Mouse (Mus musculus) left cerebral cortex, postnatal 36 days (tissue): ENCODE results near the gene Taf15. TPM values are rescaled to one million over a fixed set of nuclear protein-coding genes. Genes with fewer than 3 reads are reported as not detected.

Source experiments
- DNase-seq, 2 experiments: peaks; one replicate each; pipeline ENCODE4 v3.0.0; 2021 to 2022; ENCODE audit warnings: low spot score in 2 of 2, mixed read lengths in 1 of 2
- intact Hi-C: fragments of 180-260 bp; cut with DNase I; formaldehyde crosslinking; loops from one replicate; pipeline ENCODE4 v1.15.1; 2025
- total RNA-seq, 2 experiments: library from RNA; stranded (reverse); gene quantifications; 2 replicates each; pipeline ENCODE4 v1.2.3; 2021

Taf15 gene
- total RNA-seq, 2 experiments from 2014 or later = 44.2 to 72.7 TPM

GRCm38 (mm10) chr11:83454548-83454947 lies 18.3 kb upstream of the Taf15 start:
- intact Hi-C loops = no loop called here
- DNase-seq = no peak

DNA sequence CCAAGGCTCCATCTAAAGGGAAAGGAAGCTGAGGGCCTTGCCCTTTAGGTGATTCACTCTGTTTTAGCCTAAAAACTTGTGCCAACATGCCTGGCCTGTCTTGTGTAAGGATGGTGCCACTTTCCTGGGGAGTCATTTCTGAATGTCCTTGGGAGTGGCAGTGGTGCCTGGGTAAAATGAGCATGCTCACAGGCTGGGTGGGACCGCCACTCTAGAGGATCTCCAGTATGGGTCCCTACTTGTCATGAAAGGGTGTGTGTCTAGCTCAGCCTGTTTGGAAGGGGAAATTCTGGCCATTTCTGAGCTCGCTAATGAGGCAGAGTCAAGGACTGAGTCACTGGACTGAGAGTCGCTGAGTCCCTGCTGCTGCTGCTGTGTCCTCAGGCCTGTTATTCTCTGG lies 17.3 kb upstream of the Taf15 start:
- intact Hi-C loops = no loop called here
- no peak for DNase-seq

- intact Hi-C loops = no loop called here
- no peak for DNase-seq
Measured at GRCm38 (mm10) chr11:83457257-83457656, 15.6 kb upstream of the Taf15 start.

GRCm38 (mm10) chr11:83457912-83458601 lies 14.8 kb upstream of the Taf15 start:
- DNase-seq = no peak
- intact Hi-C loops = no loop called here

DNA sequence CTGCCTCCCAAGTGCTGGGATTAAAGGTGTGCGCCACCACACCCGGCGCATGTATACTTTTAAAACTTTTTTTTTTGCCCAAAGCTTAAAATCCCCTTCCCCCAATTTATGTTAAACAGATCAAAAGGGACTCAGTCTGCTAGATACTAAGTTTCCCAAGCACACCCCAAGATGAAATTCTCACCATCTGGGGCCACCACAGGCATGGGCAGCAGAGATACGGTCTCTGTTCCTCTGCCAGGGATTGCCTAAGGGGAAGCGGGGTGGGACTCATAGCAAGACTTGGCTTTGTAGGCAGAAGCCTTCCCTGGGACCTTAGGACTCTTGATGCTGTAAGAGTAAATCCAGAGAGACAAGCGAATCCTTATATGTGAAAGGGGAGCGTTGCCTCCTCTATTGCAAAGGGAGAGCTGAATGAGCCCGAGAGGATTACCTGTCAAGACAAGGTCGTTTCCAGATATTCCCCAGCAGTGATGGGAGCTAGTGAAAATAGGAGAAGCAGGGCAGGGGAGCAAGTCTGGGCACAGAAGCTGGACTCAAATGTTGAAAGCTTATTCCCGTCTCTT lies 11.3 kb upstream of the Taf15 start:
- peak in 1 of 2 experiments; percentile 2 for DNase-seq
- intact Hi-C loops = no loop called here

DNA sequence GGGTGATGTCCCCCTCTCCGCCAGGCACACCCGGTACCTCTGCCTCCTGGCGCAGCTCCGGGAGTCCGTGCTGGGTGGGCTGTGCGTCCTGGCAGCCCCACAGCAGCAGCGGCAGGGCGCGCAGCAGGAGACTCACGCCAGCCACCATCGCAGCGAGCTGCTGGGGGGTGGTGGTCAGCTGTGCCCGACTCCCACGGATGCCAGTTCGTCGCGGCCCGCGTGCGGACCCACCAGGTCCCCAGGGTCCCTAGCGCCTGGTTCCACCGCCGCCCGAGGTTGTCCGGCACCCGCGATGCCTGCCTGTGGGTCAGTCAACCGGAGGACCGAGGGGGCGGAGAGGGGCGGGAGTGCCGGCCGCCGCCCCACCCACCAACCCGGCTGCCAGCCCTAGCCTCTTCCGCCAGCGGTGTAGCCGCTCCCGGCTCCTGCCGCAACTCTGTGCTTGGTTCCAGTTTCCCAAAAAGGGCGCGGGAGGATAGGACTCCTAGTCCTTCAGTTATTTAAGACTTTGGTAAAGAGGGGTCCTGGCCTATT lies 10.1 kb upstream of the Taf15 start, which contains the start of gene Mmp28:
TSS of gene Mmp28 (minus strand) at position 361 of the 534 bp plus-strand sequence.
- intact Hi-C loops = no loop called here
- peak in 1 of 2 experiments; percentile 29 for DNase-seq

- intact Hi-C loops = no loop called here
- DNase-seq = no peak
Measured at GRCm38 (mm10) chr11:83465976-83466375, 6.9 kb upstream of the Taf15 start.

- intact Hi-C loops = no loop called here
- DNase-seq = no peak
Measured at GRCm38 (mm10) chr11:83467120-83467652, 5.7 kb upstream of the Taf15 start.

- intact Hi-C loops = no loop called here
Measured at GRCm38 (mm10) chr11:83468765-83469164, 4.1 kb upstream of the Taf15 start.

GRCm38 (mm10) chr11:83471766-83472165 lies 1.1 kb upstream of the Taf15 start:
- intact Hi-C loops = no loop called here
- DNase-seq = no peak

More at GRCm38 (mm10) chr11:83468765-83469164, 4.1 kb upstream of the Taf15 start:
- no peak for DNase-seq

DNA sequence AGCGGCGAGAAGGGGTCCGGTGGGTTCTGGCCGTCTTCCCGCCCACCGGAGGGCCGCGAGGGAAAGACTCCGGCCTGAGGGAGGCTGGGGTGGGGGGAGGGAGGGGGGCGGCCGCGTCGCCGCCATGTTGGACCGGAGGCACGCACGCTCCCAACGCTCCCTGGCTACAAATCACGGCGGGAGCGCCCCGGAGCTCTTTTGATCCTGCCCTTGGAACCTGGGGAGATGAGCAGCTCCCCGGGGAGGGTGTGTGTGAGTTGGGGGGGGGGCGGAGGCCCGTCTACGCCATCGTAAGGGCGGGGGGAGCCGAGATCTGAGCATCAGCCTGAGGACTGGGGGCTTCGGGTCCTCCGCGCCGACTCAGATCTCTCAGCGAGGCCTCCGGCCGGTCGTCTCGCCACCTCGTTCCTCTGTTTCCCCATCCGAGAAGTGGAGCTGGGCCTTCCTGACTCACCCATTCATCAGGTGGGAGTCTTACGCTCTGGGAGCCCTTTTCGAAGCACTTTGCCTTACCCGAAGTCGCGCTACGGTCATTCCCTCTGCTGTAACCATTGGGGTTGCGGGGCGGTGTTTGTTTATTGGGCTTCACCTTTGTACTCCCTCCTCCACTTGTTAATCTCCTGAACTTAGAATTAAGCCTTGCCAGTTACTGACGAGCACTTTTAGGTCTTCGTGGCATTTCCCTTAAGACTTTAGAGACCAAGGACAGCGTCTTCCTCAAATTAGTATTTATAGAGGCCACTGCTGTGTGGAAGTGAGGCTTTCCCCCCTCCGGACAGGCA lies 540 bp downstream of the Taf15 start:
- DNase-seq = no peak
- intact Hi-C loops = loop anchor here (1.0 kb wide), 1 partner anchor 33 kb away; no protein-coding TSS in a partner anchor

GRCm38 (mm10) chr11:83491488-83491887 lies 18.6 kb downstream of the Taf15 start:
- DNase-seq = no peak
- intact Hi-C loops = no loop called here

DNA sequence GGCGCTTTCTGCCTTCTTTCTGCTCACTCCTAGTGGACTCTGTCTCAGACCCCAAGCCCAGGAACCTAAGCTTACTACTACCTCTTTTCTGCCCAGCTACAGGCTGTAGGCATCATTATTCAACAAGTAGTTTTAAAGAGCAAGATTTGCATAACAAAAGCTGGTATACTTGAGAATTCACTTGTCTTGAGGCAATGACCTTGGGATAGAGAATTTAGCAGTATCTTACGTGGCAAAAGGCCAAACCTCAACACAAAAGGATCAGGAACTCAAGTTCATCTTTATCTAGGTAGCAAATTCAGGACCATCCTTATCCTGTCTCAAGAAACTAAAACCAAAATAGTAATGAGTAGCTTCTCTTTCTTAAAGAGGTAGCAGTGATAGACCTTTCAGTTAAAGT lies 22.7 kb downstream of the Taf15 start:
- intact Hi-C loops = no loop called here
- DNase-seq = no peak

GRCm38 (mm10) chr11:83504308-83504707 lies 31.4 kb downstream of the Taf15 start:
- intact Hi-C loops = no loop called here
- DNase-seq = no peak

DNA sequence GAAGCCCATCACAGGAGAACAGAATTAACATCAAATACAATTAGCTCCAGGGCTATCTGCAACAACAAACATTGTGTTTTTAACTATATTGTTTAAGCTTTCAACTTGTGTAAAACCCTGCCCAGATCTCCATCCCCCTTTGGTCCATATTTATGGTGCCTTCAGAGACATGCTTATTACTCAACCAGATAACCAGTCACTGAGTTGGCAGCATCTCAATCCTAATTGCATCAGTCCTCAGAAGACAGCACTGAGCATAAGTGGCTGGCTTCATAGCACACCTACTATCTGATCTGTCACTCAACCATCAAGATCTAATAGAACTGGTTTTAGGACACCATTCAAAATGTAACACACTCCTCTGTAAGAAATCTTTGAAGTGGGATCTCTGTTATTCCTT lies 36.6 kb downstream of the Taf15 start:
- intact Hi-C loops = no loop called here

GRCm38 (mm10) chr11:83517153-83517552 lies 44.3 kb downstream of the Taf15 start:
- intact Hi-C loops = no loop called here
- no peak for DNase-seq

More for the DNA sequence above, 36.6 kb downstream of the Taf15 start:
- no peak for DNase-seq

- intact Hi-C loops = no loop called here
- no peak for DNase-seq
Measured at GRCm38 (mm10) chr11:83518371-83518770, 45.5 kb downstream of the Taf15 start.

DNA sequence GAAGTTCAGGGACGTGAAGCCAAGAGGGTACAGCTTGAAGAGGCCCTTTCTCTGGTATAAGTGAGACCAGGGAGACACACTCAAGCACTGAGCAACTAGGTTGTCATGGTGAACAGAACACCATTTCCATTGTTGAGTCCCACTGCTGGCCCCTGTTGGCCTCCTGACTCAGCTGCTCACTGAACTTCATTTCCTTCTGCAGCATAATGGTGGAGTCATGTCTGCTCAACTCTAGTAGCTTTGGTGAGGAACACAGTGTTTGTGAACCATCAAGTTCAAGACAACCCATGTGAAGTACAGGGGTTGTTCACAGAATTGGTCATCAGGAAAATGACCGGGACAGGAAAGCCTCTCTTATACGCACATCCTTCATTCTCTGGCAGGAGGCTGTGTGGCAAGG lies 49.2 kb downstream of the Taf15 start, which contains the start of gene Heatr9:
TSS of gene Heatr9 (minus strand) at position 101 of the 400 bp plus-strand sequence.
- no peak for DNase-seq

DNA sequence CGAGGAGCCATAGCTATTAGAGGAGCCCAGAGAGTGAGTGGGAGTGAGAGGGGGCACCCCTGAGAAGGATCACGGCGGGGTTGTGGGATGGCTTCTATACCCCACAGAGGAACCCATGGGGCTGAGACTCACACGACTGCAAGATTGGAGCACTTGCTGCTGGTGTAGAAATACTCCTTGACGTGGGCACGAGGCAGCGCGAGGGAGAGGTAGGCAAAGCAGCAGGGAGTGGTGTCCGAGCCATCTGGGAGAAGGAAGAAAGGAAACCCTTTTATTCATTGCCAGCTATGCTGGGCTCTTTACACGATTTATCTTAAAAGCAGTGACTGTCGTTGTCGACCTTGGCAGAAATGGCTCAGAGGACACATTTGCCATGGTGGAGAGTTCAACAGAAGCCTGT lies 56.1 kb downstream of the Taf15 start:
- intact Hi-C loops = no loop called here
- peak; percentile 10 to 18 for DNase-seq

More for the DNA sequence above, 49.2 kb downstream of the Taf15 start, which contains the start of gene Heatr9:
- intact Hi-C loops = no loop called here

- intact Hi-C loops = no loop called here
- no peak for DNase-seq
Measured at GRCm38 (mm10) chr11:83530360-83530759, 57.5 kb downstream of the Taf15 start, which contains the start of gene Ccl5. Gene Ccl5 (minus strand): TSS chr11:83530518.
